Mouse (Mus musculus): ENCODE data around the gene Lrguk. TPM values are rescaled to one million over a fixed set of nuclear protein-coding genes. Genes with fewer than 3 reads are reported as not detected.
A peak's percentile ranks its signal among the peaks of the same experiment; 100 is the strongest.

The Lrguk gene
- polyA plus RNA-seq, 1 experiment from 2014 or later = 1.2 TPM

DNA sequence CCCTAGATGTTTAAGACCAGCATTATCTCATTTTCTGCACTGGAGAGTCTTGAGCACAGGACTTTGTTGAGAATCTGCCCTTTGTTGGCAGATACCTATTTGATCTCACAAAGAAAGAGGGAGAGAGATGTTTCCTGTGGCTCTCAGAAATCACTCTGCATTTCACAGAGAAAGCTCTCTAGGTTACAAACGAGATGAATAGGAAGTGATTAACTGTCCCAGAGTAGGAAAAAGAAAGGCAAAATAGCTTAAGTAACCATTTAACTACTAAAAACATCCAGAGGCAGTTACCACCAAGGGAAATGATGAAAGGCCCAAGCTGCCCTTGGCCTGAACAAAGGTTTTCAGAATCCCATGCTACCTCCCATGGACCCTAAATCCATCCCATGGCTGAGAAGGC lies 26.2 kb upstream of the Lrguk start:
- Histone ChIP-seq H3K27ac (ENCODE audit: low read depth, low read length) (no peak overlapping the region), H3K9ac (ENCODE audit: low read length) (no peak overlapping the region), H3K27me3 (ENCODE audit: control insufficient read depth, insufficient read depth, low read length) (no peaks in the 10 kb centered on the region), H3K4me3 (ENCODE audit: low read depth, low read length) (no peak overlapping the region), H3K9me3 (ENCODE audit: control insufficient read depth, low read length) (no peaks in the 10 kb centered on the region), H3K36me3 (ENCODE audit: control insufficient read depth, insufficient read depth, low read length) (no peaks in the 10 kb centered on the region), H3K4me2 (ENCODE audit: low read depth) (no peak overlapping the region), H3K4me1 (ENCODE audit: control insufficient read depth, insufficient read depth, low read length) (no peaks in the 10 kb centered on the region)
- 22% methylated on average over 1 of the region's 1 CpGs for WGBS
- ATAC-seq (ENCODE audit: insufficient read depth, low FRiP score, low TSS enrichment) (no peak), DNase-seq (ENCODE audit: low spot score) (no peak)

DNA sequence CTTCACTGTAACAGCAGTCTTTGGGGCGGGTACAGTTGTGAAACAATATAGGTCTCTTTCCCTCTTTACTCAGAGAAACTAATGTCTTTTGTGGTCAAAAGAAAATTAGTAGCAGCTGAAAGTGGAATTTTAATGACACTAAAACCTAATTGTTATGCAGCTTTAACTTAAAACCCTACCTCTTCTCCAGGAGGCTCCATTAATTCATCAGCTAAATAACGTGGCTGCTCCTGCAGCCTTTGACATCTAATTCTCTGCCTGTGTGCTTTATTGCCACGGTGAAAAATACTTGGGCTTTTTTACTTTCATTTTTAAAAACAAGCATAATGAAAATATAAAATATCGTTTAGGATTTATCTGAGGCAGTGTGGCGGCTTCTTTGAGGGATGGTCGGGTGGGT lies 15.8 kb upstream of the Lrguk start:
- ATAC-seq (ENCODE audit: insufficient read depth, low FRiP score, low TSS enrichment) = no peak
- H3K27me3 ChIP-seq (ENCODE audit: control insufficient read depth, insufficient read depth, low read length) = no peaks in the 10 kb centered on the region

DNA sequence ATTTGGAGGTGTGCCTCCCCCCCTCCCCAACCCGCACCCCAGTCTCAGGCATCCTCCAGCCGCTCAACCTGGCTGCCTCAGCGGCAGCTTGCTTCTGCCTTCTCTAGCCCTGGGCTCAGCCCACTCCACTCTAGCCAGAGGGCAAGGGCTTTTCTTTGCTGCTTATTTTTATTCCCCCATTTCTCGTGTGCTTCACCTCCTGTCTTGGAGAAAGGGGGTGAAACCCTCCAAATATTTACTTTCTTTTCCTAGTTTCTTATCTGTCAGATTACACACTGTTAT lies 439 bp downstream of the Lrguk start:
- ATAC-seq (ENCODE audit: insufficient read depth, low FRiP score, low TSS enrichment) (peak; percentile 55), DNase-seq (ENCODE audit: low spot score) (no peak)
- Histone ChIP-seq H3K27ac (ENCODE audit: low read depth, low read length) (no peak overlapping the region), H3K4me3 (ENCODE audit: low read depth, low read length) (peak overlapping the region; percentile 50), H3K4me2 (ENCODE audit: low read depth) (peak overlapping the region; percentile 74), H3K4me1 (ENCODE audit: control insufficient read depth, insufficient read depth, low read length) (peaks cover 3% of the 10 kb centered on the region; the same call in 1 of the 2 replicates), H3K27me3 (ENCODE audit: control insufficient read depth, insufficient read depth, low read length) (no peaks in the 10 kb centered on the region), H3K9ac (ENCODE audit: low read length) (peak overlapping the region; percentile 56), H3K36me3 (ENCODE audit: control insufficient read depth, insufficient read depth, low read length) (no peaks in the 10 kb centered on the region), H3K9me3 (ENCODE audit: control insufficient read depth, low read length) (no peaks in the 10 kb centered on the region)
- 0% methylated on average over 4 of the region's 4 CpGs for WGBS

More for the DNA sequence above, 15.8 kb upstream of the Lrguk start:
- WGBS = 76% methylated on average over 6 of the region's 6 CpGs
- no peaks in the 10 kb centered on the region for H3K4me1 ChIP-seq (ENCODE audit: control insufficient read depth, insufficient read depth, low read length)
- no peak overlapping the region for H3K9ac ChIP-seq (ENCODE audit: low read length)
- no peak overlapping the region for H3K27ac ChIP-seq (ENCODE audit: low read depth, low read length)
- no peak overlapping the region for H3K4me3 ChIP-seq (ENCODE audit: low read depth, low read length)
- no peaks in the 10 kb centered on the region for H3K9me3 ChIP-seq (ENCODE audit: control insufficient read depth, low read length)
- no peak overlapping the region for H3K4me2 ChIP-seq (ENCODE audit: low read depth)
- no peaks in the 10 kb centered on the region for H3K36me3 ChIP-seq (ENCODE audit: control insufficient read depth, insufficient read depth, low read length)
- no peak for DNase-seq (ENCODE audit: low spot score)

DNA sequence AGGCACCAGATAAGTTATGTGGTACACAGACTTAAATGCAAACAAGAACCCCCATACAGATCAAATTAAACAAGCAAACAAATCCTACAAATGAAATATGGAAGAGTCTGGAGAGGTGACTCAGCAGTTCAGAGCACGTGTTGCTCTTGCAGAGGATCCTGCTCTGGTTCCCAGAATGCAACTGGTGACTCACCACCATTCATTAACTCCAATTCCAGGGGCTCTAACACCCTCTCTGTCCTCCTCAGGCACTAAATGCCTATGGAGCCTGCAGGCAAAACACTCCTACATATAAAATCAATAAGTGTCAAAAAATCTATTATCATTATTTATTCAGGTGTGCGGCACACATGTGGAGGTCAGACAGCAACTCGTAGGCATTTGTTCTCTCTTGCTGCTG lies 4.8 kb downstream of the Lrguk start:
- DNase-seq (ENCODE audit: low spot score) = no peak
- Histone ChIP-seq H3K4me3 (ENCODE audit: low read depth, low read length) (no peak overlapping the region), H3K36me3 (ENCODE audit: control insufficient read depth, insufficient read depth, low read length) (no peaks in the 10 kb centered on the region), H3K9me3 (ENCODE audit: control insufficient read depth, low read length) (no peaks in the 10 kb centered on the region), H3K27me3 (ENCODE audit: control insufficient read depth, insufficient read depth, low read length) (no peaks in the 10 kb centered on the region), H3K4me1 (ENCODE audit: control insufficient read depth, insufficient read depth, low read length) (peaks cover 3% of the 10 kb centered on the region; the same call in 1 of the 2 replicates), H3K4me2 (ENCODE audit: low read depth) (no peak overlapping the region), H3K27ac (ENCODE audit: low read depth, low read length) (no peak overlapping the region), H3K9ac (ENCODE audit: low read length) (no peak overlapping the region)
- 54% methylated on average over 3 of the region's 3 CpGs for WGBS
- no peak for ATAC-seq (ENCODE audit: insufficient read depth, low FRiP score, low TSS enrichment)

DNA sequence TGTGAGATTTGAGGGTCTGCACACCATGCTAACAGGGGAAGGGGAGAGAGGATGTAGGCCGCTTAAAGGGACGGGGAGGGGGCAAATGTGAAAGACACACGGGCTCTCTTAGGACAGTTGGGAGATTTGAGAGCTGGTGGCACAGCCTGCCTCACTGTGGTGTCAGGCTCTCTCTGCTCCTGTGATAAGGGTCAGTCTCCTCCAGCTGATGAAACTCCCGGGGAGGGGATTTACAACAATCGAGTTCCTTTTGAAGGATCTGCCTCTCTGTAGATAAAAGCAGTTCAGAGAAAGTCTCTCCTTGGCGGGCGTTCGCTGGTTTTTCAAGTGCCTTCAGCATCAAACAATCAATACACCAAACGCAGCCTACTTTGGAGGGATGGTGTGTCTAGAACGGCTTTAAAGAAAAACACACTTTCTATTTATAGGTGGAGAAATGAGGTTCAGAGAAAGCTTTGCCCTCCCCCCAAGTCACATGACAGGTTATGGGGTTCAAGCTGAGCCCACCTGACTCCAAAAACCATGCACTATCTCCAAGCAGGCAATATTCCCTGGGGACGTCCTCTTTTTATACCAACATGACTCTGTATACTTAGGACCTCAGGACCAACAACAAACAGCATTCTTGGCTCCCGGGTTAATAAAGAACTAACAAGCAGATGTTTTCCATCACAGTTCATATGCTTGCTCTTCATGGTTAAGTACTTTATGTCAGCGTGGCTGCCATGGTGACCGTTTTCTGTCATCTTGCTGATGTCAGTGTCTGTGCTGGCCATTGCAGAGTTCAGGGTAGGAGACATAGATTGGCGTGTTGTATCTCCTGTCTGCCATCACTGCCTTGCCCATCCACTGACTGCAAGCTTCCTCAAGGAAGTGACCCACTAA lies 5.6 kb downstream of the Lrguk start:
- no peaks in the 10 kb centered on the region for H3K9me3 ChIP-seq (ENCODE audit: control insufficient read depth, low read length)
- H3K4me2 ChIP-seq (ENCODE audit: low read depth) = no peak overlapping the region
- H3K4me1 ChIP-seq (ENCODE audit: control insufficient read depth, insufficient read depth, low read length) = peaks cover 1% of the 10 kb centered on the region; the same call in 1 of the 2 replicates
- H3K36me3 ChIP-seq (ENCODE audit: control insufficient read depth, insufficient read depth, low read length) = no peaks in the 10 kb centered on the region
- no peak overlapping the region for H3K27ac ChIP-seq (ENCODE audit: low read depth, low read length)
- 51% methylated on average over 15 of the region's 15 CpGs for WGBS
- no peak for ATAC-seq (ENCODE audit: insufficient read depth, low FRiP score, low TSS enrichment)
- no peak overlapping the region for H3K9ac ChIP-seq (ENCODE audit: low read length)
- no peak overlapping the region for H3K4me3 ChIP-seq (ENCODE audit: low read depth, low read length)
- no peak for DNase-seq (ENCODE audit: low spot score)
- H3K27me3 ChIP-seq (ENCODE audit: control insufficient read depth, insufficient read depth, low read length) = no peaks in the 10 kb centered on the region

DNA sequence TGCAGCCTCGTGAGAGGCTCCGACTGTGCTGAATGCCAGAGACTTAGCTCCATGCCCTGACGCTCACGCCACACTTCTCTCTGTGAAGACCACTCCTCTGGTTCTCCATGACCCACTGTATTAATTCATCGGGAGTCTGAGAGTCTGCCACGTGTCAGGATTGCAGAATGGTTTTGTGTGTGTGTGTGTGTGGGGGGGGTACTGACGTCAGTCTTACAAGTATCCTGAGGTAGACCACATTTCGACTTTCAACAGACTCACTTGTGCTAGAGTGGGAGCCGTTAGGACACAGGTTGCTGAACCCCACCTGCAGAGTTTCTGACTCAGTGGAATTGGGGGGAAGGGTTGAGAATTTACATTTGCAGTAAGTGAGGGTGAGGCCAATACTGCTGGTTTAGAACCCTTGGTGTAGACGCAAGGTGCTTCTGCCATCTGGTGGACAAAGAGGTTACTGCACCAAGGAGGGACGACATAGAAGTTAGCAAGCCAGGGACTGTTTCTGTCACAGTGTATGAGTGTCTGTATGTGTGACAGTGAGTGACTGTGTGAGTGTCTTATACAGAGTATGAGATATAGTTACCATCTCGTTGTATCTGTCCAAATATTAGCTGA lies 11.5 kb downstream of the Lrguk start:
- H3K4me3 ChIP-seq (ENCODE audit: low read depth, low read length) = no peak overlapping the region
- no peaks in the 10 kb centered on the region for H3K27me3 ChIP-seq (ENCODE audit: control insufficient read depth, insufficient read depth, low read length)
- no peak for ATAC-seq (ENCODE audit: insufficient read depth, low FRiP score, low TSS enrichment)
- no peak overlapping the region for H3K27ac ChIP-seq (ENCODE audit: low read depth, low read length)
- 46% methylated on average over 12 of the region's 12 CpGs for WGBS
- H3K9me3 ChIP-seq (ENCODE audit: control insufficient read depth, low read length) = no peaks in the 10 kb centered on the region
- H3K9ac ChIP-seq (ENCODE audit: low read length) = no peak overlapping the region
- H3K4me2 ChIP-seq (ENCODE audit: low read depth) = no peak overlapping the region
- peak; percentile 79 for DNase-seq (ENCODE audit: low spot score)
- H3K4me1 ChIP-seq (ENCODE audit: control insufficient read depth, insufficient read depth, low read length) = no peaks in the 10 kb centered on the region
- H3K36me3 ChIP-seq (ENCODE audit: control insufficient read depth, insufficient read depth, low read length) = no peaks in the 10 kb centered on the region

DNA sequence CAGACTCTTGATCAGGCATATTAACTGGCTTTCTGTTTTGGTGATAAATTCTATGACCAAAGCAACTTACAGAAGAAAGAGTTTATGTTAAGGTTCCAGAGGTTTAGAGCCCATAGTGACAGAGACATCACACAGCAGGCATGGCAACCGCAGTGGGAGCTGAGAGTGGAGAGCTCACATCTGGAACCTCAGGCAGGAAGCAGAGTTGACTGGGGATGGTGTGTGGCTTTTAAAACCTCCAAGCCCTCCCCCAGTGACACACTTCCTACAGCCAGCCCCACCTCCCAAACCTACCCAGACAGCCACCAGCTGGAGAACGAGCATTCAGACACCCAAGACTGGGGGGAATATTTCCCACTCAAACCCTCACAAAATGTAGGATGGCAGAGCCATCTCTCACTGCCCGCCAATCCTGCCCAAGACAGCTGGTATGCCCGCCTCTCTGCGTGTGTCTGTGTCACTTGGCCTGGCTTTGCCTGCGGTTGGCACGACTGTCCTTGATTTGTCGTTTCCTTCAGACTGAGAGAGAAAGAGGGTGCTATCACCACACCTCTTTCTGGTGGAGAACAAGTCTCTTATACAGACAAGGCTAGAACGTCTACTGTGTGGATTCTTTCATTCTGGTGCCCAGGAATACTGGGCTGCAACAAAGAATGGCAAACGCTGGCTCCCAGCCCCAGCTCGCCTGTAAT lies 12.5 kb downstream of the Lrguk start:
- Histone ChIP-seq H3K4me2 (ENCODE audit: low read depth) (no peak overlapping the region), H3K36me3 (ENCODE audit: control insufficient read depth, insufficient read depth, low read length) (no peaks in the 10 kb centered on the region), H3K4me3 (ENCODE audit: low read depth, low read length) (no peak overlapping the region), H3K27me3 (ENCODE audit: control insufficient read depth, insufficient read depth, low read length) (no peaks in the 10 kb centered on the region), H3K9me3 (ENCODE audit: control insufficient read depth, low read length) (no peaks in the 10 kb centered on the region), H3K4me1 (ENCODE audit: control insufficient read depth, insufficient read depth, low read length) (no peaks in the 10 kb centered on the region), H3K27ac (ENCODE audit: low read depth, low read length) (no peak overlapping the region), H3K9ac (ENCODE audit: low read length) (no peak overlapping the region)
- no peak for ATAC-seq (ENCODE audit: insufficient read depth, low FRiP score, low TSS enrichment)
- DNase-seq (ENCODE audit: low spot score) = no peak
- 89% methylated on average over 11 of the region's 11 CpGs for WGBS

DNA sequence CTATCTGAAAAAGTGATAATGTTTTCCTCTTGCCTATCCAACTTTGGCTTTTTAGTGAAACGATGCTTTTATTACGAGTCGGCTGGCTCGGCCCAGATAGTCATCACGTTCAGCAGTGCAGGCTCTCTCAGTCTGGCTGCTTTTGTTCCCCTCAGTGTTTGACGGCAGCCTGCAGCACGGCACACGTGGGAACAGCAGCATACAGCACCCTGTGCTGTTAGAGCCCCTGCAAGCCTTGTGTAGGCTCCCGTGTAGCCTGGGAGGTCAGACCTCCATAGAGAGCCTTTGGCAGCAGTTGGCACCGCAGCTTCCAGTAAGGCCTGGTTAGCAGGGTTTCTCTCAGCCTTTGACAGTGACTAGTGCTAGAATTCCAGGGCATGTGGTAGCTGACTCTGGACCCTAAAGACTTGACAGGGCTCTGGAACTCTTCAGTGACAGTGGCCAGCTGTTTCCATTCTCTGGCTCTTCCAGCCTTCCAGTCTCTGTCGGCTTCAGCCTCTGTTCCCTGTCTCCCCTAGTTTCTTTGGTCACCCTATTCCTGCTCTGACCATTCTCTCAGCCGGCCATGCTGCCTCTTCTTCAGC lies 15.1 kb downstream of the Lrguk start:
- no peaks in the 10 kb centered on the region for H3K27me3 ChIP-seq (ENCODE audit: control insufficient read depth, insufficient read depth, low read length)
- no peak overlapping the region for H3K9ac ChIP-seq (ENCODE audit: low read length)
- no peak overlapping the region for H3K4me3 ChIP-seq (ENCODE audit: low read depth, low read length)
- H3K4me1 ChIP-seq (ENCODE audit: control insufficient read depth, insufficient read depth, low read length) = no peaks in the 10 kb centered on the region
- H3K27ac ChIP-seq (ENCODE audit: low read depth, low read length) = no peak overlapping the region
- no peak overlapping the region for H3K4me2 ChIP-seq (ENCODE audit: low read depth)
- no peaks in the 10 kb centered on the region for H3K9me3 ChIP-seq (ENCODE audit: control insufficient read depth, low read length)
- WGBS = 73% methylated on average over 12 of the region's 12 CpGs
- no peak for DNase-seq (ENCODE audit: low spot score)
- H3K36me3 ChIP-seq (ENCODE audit: control insufficient read depth, insufficient read depth, low read length) = no peaks in the 10 kb centered on the region
- ATAC-seq (ENCODE audit: insufficient read depth, low FRiP score, low TSS enrichment) = no peak
